Mouse (Mus musculus): ENCODE results near the gene Akt3. TPM values are rescaled to one million over a fixed set of nuclear protein-coding genes. Genes with fewer than 3 reads are reported as not detected.

The Akt3 gene
- 6.5 TPM for polyA plus RNA-seq (2017; shearing (Covaris generic))

GRCm38 (mm10) chr1:177258034-177258342 lies at the start of gene Akt3:
Gene Akt3 (minus strand): TSS chr1:177258203.

Other genes with a start within 250 kb of the Akt3 start
- 3.9 TPM for gene Zbtb18, start 184.1 kb upstream of the Akt3 start, polyA plus RNA-seq (2017; shearing (Covaris generic))